Mouse (Mus musculus): ENCODE results near the gene Npas2. TPM values are rescaled to one million over a fixed set of nuclear protein-coding genes. Genes with fewer than 3 reads are reported as not detected.

Gene Npas2
- polyA plus RNA-seq, 1 experiment from 2014 or later: 0.27 TPM

- Histone ChIP-seq H3K27me3 (replicated peaks; ENCODE audit: control insufficient read depth, insufficient read depth, low read length) (no peaks in the 10 kb centered on the region), H3K4me2 (ENCODE audit: low read length) (no peak overlapping the region), H3K27ac (ENCODE audit: low read depth, low read length) (no peak overlapping the region), H3K4me1 (ENCODE audit: control insufficient read depth, insufficient read depth, low read length) (no peaks in the 10 kb centered on the region), H3K9me3 (replicated peaks; ENCODE audit: control insufficient read depth, low read length) (no peaks in the 10 kb centered on the region), H3K36me3 (ENCODE audit: control insufficient read depth, insufficient read depth, low read length) (no peaks in the 10 kb centered on the region), H3K9ac (ENCODE audit: low read length) (no peak overlapping the region), H3K4me3 (ENCODE audit: low read depth, low read length) (no peak overlapping the region)
- 83% methylated on average over 8 of the region's 8 CpGs for WGBS
- ATAC-seq (no peak), DNase-seq (ENCODE audit: low spot score) (no peak)
Observed at GRCm38 (mm10) chr1:39260183-39260978, 66.8 kb downstream of the Npas2 start.

- no peak overlapping the region for H3K4me2 ChIP-seq (ENCODE audit: low read length)
- WGBS: 25% methylated on average over 9 of the region's 9 CpGs
- no peaks in the 10 kb centered on the region for H3K27me3 ChIP-seq (replicated peaks; ENCODE audit: control insufficient read depth, insufficient read depth, low read length)
- H3K4me1 ChIP-seq (ENCODE audit: control insufficient read depth, insufficient read depth, low read length): 0 out of 2 replicates have a peak, but pooled peaks cover 4% of the 10 kb centered on the region
- H3K27ac ChIP-seq (ENCODE audit: low read depth, low read length): no peak overlapping the region; the same call in 1 of the 2 replicates
- ATAC-seq (peak; percentile 80), DNase-seq (ENCODE audit: low spot score) (peak; percentile 67)
- H3K9ac ChIP-seq (ENCODE audit: low read length): no peak overlapping the region
- no peaks in the 10 kb centered on the region for H3K9me3 ChIP-seq (replicated peaks; ENCODE audit: control insufficient read depth, low read length)
- no peak overlapping the region for H3K4me3 ChIP-seq (ENCODE audit: low read depth, low read length)
- no peaks in the 10 kb centered on the region for H3K36me3 ChIP-seq (ENCODE audit: control insufficient read depth, insufficient read depth, low read length)
Observed at GRCm38 (mm10) chr1:39266843-39267512, 73.4 kb downstream of the Npas2 start.

GRCm38 (mm10) chr1:39272976-39273375 is 79.4 kb downstream of the Npas2 start:
- Histone ChIP-seq H3K4me3 (ENCODE audit: low read depth, low read length) (no peak overlapping the region), H3K4me1 (ENCODE audit: control insufficient read depth, insufficient read depth, low read length) (no peaks in the 10 kb centered on the region), H3K36me3 (ENCODE audit: control insufficient read depth, insufficient read depth, low read length) (no peaks in the 10 kb centered on the region), H3K9ac (ENCODE audit: low read length) (no peak overlapping the region), H3K9me3 (replicated peaks; ENCODE audit: control insufficient read depth, low read length) (no peaks in the 10 kb centered on the region), H3K27me3 (replicated peaks; ENCODE audit: control insufficient read depth, insufficient read depth, low read length) (no peaks in the 10 kb centered on the region), H3K4me2 (ENCODE audit: low read length) (no peak overlapping the region), H3K27ac (ENCODE audit: low read depth, low read length) (no peak overlapping the region)
- DNase-seq (ENCODE audit: low spot score) (no peak), ATAC-seq (no peak)
- WGBS: 83% methylated on average over 6 of the region's 6 CpGs

- WGBS: 86% methylated on average over 7 of the region's 7 CpGs
- no peak for ATAC-seq
Observed at GRCm38 (mm10) chr1:39280391-39280790, 86.9 kb downstream of the Npas2 start.

GRCm38 (mm10) chr1:39280989-39281875 is 87.7 kb downstream of the Npas2 start:
- Histone ChIP-seq H3K9ac (ENCODE audit: low read length) (no peak overlapping the region), H3K4me1 (ENCODE audit: control insufficient read depth, insufficient read depth, low read length) (no peaks in the 10 kb centered on the region), H3K4me3 (ENCODE audit: low read depth, low read length) (no peak overlapping the region), H3K9me3 (replicated peaks; ENCODE audit: control insufficient read depth, low read length) (no peaks in the 10 kb centered on the region), H3K4me2 (ENCODE audit: low read length) (no peak overlapping the region), H3K27me3 (replicated peaks; ENCODE audit: control insufficient read depth, insufficient read depth, low read length) (no peaks in the 10 kb centered on the region), H3K27ac (ENCODE audit: low read depth, low read length) (no peak overlapping the region), H3K36me3 (ENCODE audit: control insufficient read depth, insufficient read depth, low read length) (no peaks in the 10 kb centered on the region)
- WGBS: 64% methylated on average over 15 of the region's 15 CpGs
- peak; percentile 31 for DNase-seq (ENCODE audit: low spot score)
- ATAC-seq: no peak

More at GRCm38 (mm10) chr1:39280391-39280790, 86.9 kb downstream of the Npas2 start:
- no peak for DNase-seq (ENCODE audit: low spot score)
- H3K4me2 ChIP-seq (ENCODE audit: low read length): no peak overlapping the region
- no peaks in the 10 kb centered on the region for H3K9me3 ChIP-seq (replicated peaks; ENCODE audit: control insufficient read depth, low read length)
- H3K4me1 ChIP-seq (ENCODE audit: control insufficient read depth, insufficient read depth, low read length): no peaks in the 10 kb centered on the region
- no peaks in the 10 kb centered on the region for H3K36me3 ChIP-seq (ENCODE audit: control insufficient read depth, insufficient read depth, low read length)
- H3K27ac ChIP-seq (ENCODE audit: low read depth, low read length): no peak overlapping the region
- no peak overlapping the region for H3K4me3 ChIP-seq (ENCODE audit: low read depth, low read length)
- H3K27me3 ChIP-seq (replicated peaks; ENCODE audit: control insufficient read depth, insufficient read depth, low read length): no peaks in the 10 kb centered on the region
- no peak overlapping the region for H3K9ac ChIP-seq (ENCODE audit: low read length)

GRCm38 (mm10) chr1:39281888-39282287 is 88.4 kb downstream of the Npas2 start:
- Histone ChIP-seq H3K4me1 (ENCODE audit: control insufficient read depth, insufficient read depth, low read length) (no peaks in the 10 kb centered on the region), H3K9ac (ENCODE audit: low read length) (no peak overlapping the region), H3K27ac (ENCODE audit: low read depth, low read length) (no peak overlapping the region), H3K27me3 (replicated peaks; ENCODE audit: control insufficient read depth, insufficient read depth, low read length) (no peaks in the 10 kb centered on the region), H3K9me3 (replicated peaks; ENCODE audit: control insufficient read depth, low read length) (no peaks in the 10 kb centered on the region), H3K4me2 (ENCODE audit: low read length) (no peak overlapping the region), H3K4me3 (ENCODE audit: low read depth, low read length) (no peak overlapping the region), H3K36me3 (ENCODE audit: control insufficient read depth, insufficient read depth, low read length) (no peaks in the 10 kb centered on the region)
- ATAC-seq: no peak
- WGBS: 89% methylated on average over 5 of the region's 5 CpGs
- no peak for DNase-seq (ENCODE audit: low spot score)

GRCm38 (mm10) chr1:39283323-39283722 is 89.8 kb downstream of the Npas2 start:
- no peak overlapping the region for H3K9ac ChIP-seq (ENCODE audit: low read length)
- H3K9me3 ChIP-seq (replicated peaks; ENCODE audit: control insufficient read depth, low read length): no peaks in the 10 kb centered on the region
- no peak overlapping the region for H3K4me3 ChIP-seq (ENCODE audit: low read depth, low read length)
- H3K36me3 ChIP-seq (ENCODE audit: control insufficient read depth, insufficient read depth, low read length): no peaks in the 10 kb centered on the region
- ATAC-seq (no peak), DNase-seq (ENCODE audit: low spot score) (no peak)
- no peak overlapping the region for H3K27ac ChIP-seq (ENCODE audit: low read depth, low read length)
- no peaks in the 10 kb centered on the region for H3K4me1 ChIP-seq (ENCODE audit: control insufficient read depth, insufficient read depth, low read length)
- H3K4me2 ChIP-seq (ENCODE audit: low read length): no peak overlapping the region
- WGBS: 87% methylated on average over 7 of the region's 7 CpGs
- no peaks in the 10 kb centered on the region for H3K27me3 ChIP-seq (replicated peaks; ENCODE audit: control insufficient read depth, insufficient read depth, low read length)

GRCm38 (mm10) chr1:39284786-39285185 is 91.3 kb downstream of the Npas2 start:
- ATAC-seq: no peak
- H3K27ac ChIP-seq (ENCODE audit: low read depth, low read length): no peak overlapping the region
- H3K9me3 ChIP-seq (replicated peaks; ENCODE audit: control insufficient read depth, low read length): no peaks in the 10 kb centered on the region
- no peak for DNase-seq (ENCODE audit: low spot score)
- H3K4me2 ChIP-seq (ENCODE audit: low read length): no peak overlapping the region
- 92% methylated on average over 16 of the region's 16 CpGs for WGBS
- no peaks in the 10 kb centered on the region for H3K4me1 ChIP-seq (ENCODE audit: control insufficient read depth, insufficient read depth, low read length)
- H3K4me3 ChIP-seq (ENCODE audit: low read depth, low read length): no peak overlapping the region
- H3K36me3 ChIP-seq (ENCODE audit: control insufficient read depth, insufficient read depth, low read length): no peaks in the 10 kb centered on the region
- H3K27me3 ChIP-seq (replicated peaks; ENCODE audit: control insufficient read depth, insufficient read depth, low read length): no peaks in the 10 kb centered on the region
- no peak overlapping the region for H3K9ac ChIP-seq (ENCODE audit: low read length)

All from forebrain, embryonic 14.5 days (tissue).